21 mouse cellular contexts compared by ENCODE assay signal in genomic region chr14:120257483-120257882, GRCm38 (mm10). TPM values are rescaled to one million over a fixed set of nuclear protein-coding genes. Genes with fewer than 3 reads are reported as not detected.
DNase-seq lines count a peak whose midpoint lies in the region; ATAC-seq and TF ChIP-seq lines count a peak whose summit lies in the region.
"Had no signal": no experiment of that assay in that cellular context is flagged by ENCODE, and none has a peak within 500 bp of the region (broad histone marks: within the 10 kb centered on the region; RNA-seq: fewer than 3 reads in every experiment).

No protein-coding gene starts in this region.

- TF ChIP-seq CTCF in liver, embryonic 14.5 days (IDR thresholded peaks at IDR 0.05; ENCODE audit: low read depth) = no peak

- H3K9me3 ChIP-seq in heart, embryonic 10.5 days = no peaks in the 10 kb centered on the region
- H3K9me3 ChIP-seq in liver, embryonic 14.5 days (ENCODE audit: control insufficient read depth, low read length) = no peaks in the 10 kb centered on the region
- H3K9me3 ChIP-seq in stomach, embryonic 14.5 days (ENCODE audit: control insufficient read depth, low read depth, low read length) = no peaks in the 10 kb centered on the region
- H3K9me3 ChIP-seq: hindbrain, embryonic 13.5 days; limb, embryonic 13.5 days; lung, embryonic 15.5 days had no signal

- H3K4me1 ChIP-seq in heart, embryonic 10.5 days = peaks cover 6% of the 10 kb centered on the region; the same call in 1 of the 2 replicates
- H3K4me1 ChIP-seq in liver, embryonic 14.5 days (replicated peaks; ENCODE audit: control insufficient read depth in 2 of 2, insufficient read depth in 2 of 2, low read length in 1 of 2) = no peaks in the 10 kb centered on the region
- H3K4me1 ChIP-seq in stomach, embryonic 14.5 days (ENCODE audit: control insufficient read depth, insufficient read depth, low read length) = peaks cover 4% of the 10 kb centered on the region; the same call in 1 of the 2 replicates
- H3K4me1 ChIP-seq: hindbrain, embryonic 13.5 days; limb, embryonic 13.5 days had no signal

- no peak overlapping the region for H3K27ac ChIP-seq in heart, embryonic 10.5 days
- H3K27ac ChIP-seq in liver, embryonic 14.5 days = no peak overlapping the region
- no peak overlapping the region for H3K27ac ChIP-seq in stomach, embryonic 14.5 days (ENCODE audit: low read length)
- H3K27ac ChIP-seq: embryonic facial prominence, embryonic 10.5 days; hindbrain, embryonic 13.5 days; layer of hippocampus, adult 2 months; limb, embryonic 13.5 days; lung, embryonic 15.5 days had no signal

- no peak overlapping the region for H3K4me3 ChIP-seq in heart, embryonic 10.5 days
- H3K4me3 ChIP-seq in liver, embryonic 14.5 days (ENCODE audit: insufficient read depth in 1 of 2, low read depth in 2 of 2, low read length in 2 of 2) = no peak overlapping the region
- no peak overlapping the region for H3K4me3 ChIP-seq in stomach, embryonic 14.5 days (ENCODE audit: low read depth, low read length)
- H3K4me3 ChIP-seq: embryonic facial prominence, embryonic 10.5 days; hindbrain, embryonic 13.5 days; layer of hippocampus, adult 2 months; limb, embryonic 13.5 days; lung, embryonic 15.5 days had no signal

- WGBS in heart, embryonic 10.5 days = 80% methylated on average over 6 of the region's 6 CpGs
- WGBS in liver, embryonic 14.5 days (ENCODE audit: insufficient replicate concordance) = 70% methylated on average over 6 of the region's 6 CpGs
- 21% methylated on average over 6 of the region's 6 CpGs for WGBS in stomach, embryonic 14.5 days

- peak; percentile 22 for DNase-seq in heart, embryonic 10.5 days (ENCODE audit: low spot score)
- DNase-seq in heart, postnatal 4 days = no peak
- peak; percentile 26 for DNase-seq in MN1 (ENCODE audit: low spot score)
- no peak for DNase-seq in liver, embryonic 14.5 days (ENCODE audit: low read depth in 3 of 3, low spot score in 3 of 3)
- DNase-seq in thymus, postnatal 4 days = no peak
- no peak for DNase-seq in urinary bladder, postnatal 10 days (ENCODE audit: low spot score)
- DNase-seq in left cerebral cortex, postnatal 36 days (ENCODE audit: low spot score in 2 of 2) = no peak
- DNase-seq: adrenal gland, postnatal 36 days; cerebellum, adult 9-10 months; gastrocnemius, postnatal 14 days; heart, adult 18-20 months; kidney, adult 9 months; layer of hippocampus, postnatal 36 days; lung, postnatal 4 days had no signal

- no peak for ATAC-seq in liver, embryonic 14.5 days (ENCODE audit: insufficient read depth)
- ATAC-seq in stomach, embryonic 14.5 days (ENCODE audit: insufficient number of reproducible peaks, insufficient read depth, low FRiP score, low read depth) = peak; percentile 36; the same call in 1 of the 2 replicates
- ATAC-seq: forebrain, embryonic 16.5 days had no signal

- H3K27me3 ChIP-seq in heart, embryonic 10.5 days (ENCODE audit: insufficient read depth, poor library complexity, severe bottlenecking) = no peaks in the 10 kb centered on the region
- H3K27me3 ChIP-seq in liver, embryonic 14.5 days (ENCODE audit: control insufficient read depth, insufficient read depth, low read length) = no peaks in the 10 kb centered on the region
- no peaks in the 10 kb centered on the region for H3K27me3 ChIP-seq in stomach, embryonic 14.5 days (ENCODE audit: control insufficient read depth, insufficient read depth, low read length)
- H3K27me3 ChIP-seq: hindbrain, embryonic 13.5 days; limb, embryonic 13.5 days; lung, embryonic 15.5 days had no signal

- peak overlapping the region; percentile 9; the same call in 1 of the 2 replicates for H3K4me2 ChIP-seq in liver, embryonic 14.5 days (ENCODE audit: low read depth)
- H3K4me2 ChIP-seq in stomach, embryonic 14.5 days (replicated peaks; ENCODE audit: low read depth, low read length) = 0 out of 2 replicates have a peak overlapping the region, but pooled peaks have one; percentile 22
- H3K4me2 ChIP-seq: hindbrain, embryonic 13.5 days; limb, embryonic 13.5 days; lung, embryonic 15.5 days had no signal

- no peaks in the 10 kb centered on the region for H3K36me3 ChIP-seq in heart, embryonic 10.5 days
- H3K36me3 ChIP-seq in liver, embryonic 14.5 days (replicated peaks; ENCODE audit: control insufficient read depth, insufficient read depth, low read depth) = no peaks in the 10 kb centered on the region
- H3K36me3 ChIP-seq in stomach, embryonic 14.5 days (ENCODE audit: control insufficient read depth, insufficient read depth, low read length) = no peaks in the 10 kb centered on the region
- H3K36me3 ChIP-seq: embryonic facial prominence, embryonic 10.5 days; hindbrain, embryonic 13.5 days; limb, embryonic 13.5 days; lung, embryonic 15.5 days had no signal

- intact Hi-C loops in left cerebral cortex, postnatal 36 days (cut with DNase I) = no loop called here

- H3K9ac ChIP-seq in liver, embryonic 14.5 days (replicated peaks) = no peak overlapping the region
- H3K9ac ChIP-seq in stomach, embryonic 14.5 days (replicated peaks; ENCODE audit: low read depth, low read length) = no peak overlapping the region
- H3K9ac ChIP-seq: hindbrain, embryonic 13.5 days; limb, embryonic 13.5 days; lung, embryonic 15.5 days had no signal

- no peak for TF ChIP-seq EP300 in liver, embryonic 14.5 days (IDR thresholded peaks at IDR 0.05; ENCODE audit: low read depth)

RNA-seq across cellular contexts. Expression of gene Mbnl2, which starts 18.0 kb away (rescaled TPM):
- 71.5 and 91.4 TPM in 2 replicates for polyA plus RNA-seq in heart, embryonic 10.5 days (2016; fragmentation: Nextera tagmentation; extraction: Ambion mirVana)
- 100 to 1,000 TPM; 193 TPM for total RNA-seq in heart, postnatal 4 days (2021)
- 6.5 and 6.8 TPM in 2 replicates for polyA plus RNA-seq in liver, embryonic 14.5 days (2012; rRNA removed)
- polyA plus RNA-seq in liver, embryonic 14.5 days (2014; fragmentation: Nextera tagmentation; extraction: Ambion mirVana) = 13.5 and 13.7 TPM in 2 replicates
- 119 and 134 TPM in 2 replicates for polyA plus RNA-seq in stomach, embryonic 14.5 days (2014; fragmentation: Nextera tagmentation; extraction: Ambion mirVana)
- total RNA-seq in left cerebral cortex, postnatal 36 days (2021) = 100 to 1,000 TPM; 223 to 270 TPM

Comparison
In these comparisons a context has a peak if more than half of its experiments do, and no peak if none do; other contexts are left out.
1. DNase-seq: peak in heart, embryonic 10.5 days (single experiment) and MN1 (single experiment); none in heart, postnatal 4 days (single experiment), liver, embryonic 14.5 days (0 of 3), thymus, postnatal 4 days (single experiment), urinary bladder, postnatal 10 days (single experiment) and left cerebral cortex, postnatal 36 days (0 of 2).